Mouse (Mus musculus): ENCODE results near the gene Cbx7.

DNA sequence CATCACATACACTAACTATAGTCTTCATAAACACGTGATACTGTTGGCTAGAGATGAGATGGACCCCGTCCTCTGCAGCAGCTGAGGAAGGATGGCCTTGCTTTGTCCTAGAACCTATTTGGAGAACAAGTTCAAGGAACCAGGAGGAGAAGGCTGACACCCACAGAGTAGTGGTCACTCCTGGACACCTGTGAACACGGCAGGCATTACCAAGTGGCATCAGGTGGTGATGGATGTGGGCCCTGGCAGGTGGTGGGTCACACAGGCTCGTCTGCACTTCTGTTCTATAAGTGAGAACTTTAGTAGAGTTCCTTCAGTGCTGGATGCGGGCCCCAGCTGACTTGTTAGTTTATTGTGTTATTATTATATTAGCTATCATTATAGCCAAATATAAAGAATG is 86.1 kb downstream of the Cbx7 start:
- TF ChIP-seq CHD2 (IDR thresholded peaks at IDR 0.05; ENCODE audit: low read depth, low read length), result no peak
- no peak for TF ChIP-seq MAFK (IDR thresholded peaks at IDR 0.05; ENCODE audit: insufficient read depth, low read depth, low read length)
- no peak for TF ChIP-seq HCFC1 (IDR thresholded peaks at IDR 0.05; ENCODE audit: borderline replicate concordance, insufficient read depth, low read length)
- no peak for TF ChIP-seq ZNF384 (IDR thresholded peaks at IDR 0.05; ENCODE audit: low read depth, low read length)
- TF ChIP-seq ZC3H11A (IDR thresholded peaks at IDR 0.05; ENCODE audit: borderline replicate concordance, low read depth, low read length), result no peak
